Mouse (Mus musculus) cerebellum, adult 2 months (tissue): ENCODE data around the gene Nrtn. TPM values are rescaled to one million over a fixed set of nuclear protein-coding genes. Genes with fewer than 3 reads are reported as not detected.

Source experiments
- DNase-seq, 2 experiments: peaks; one replicate each; pipeline ENCODE4 v3.0.0; 2021
- H3K27ac ChIP-seq: fragments of 200-500 bp; 2 replicates; pipeline ENCODE4 v1.5.1; 2012; ENCODE audit warnings: low read length, control low read depth, inconsistent platforms; ENCODE audit not compliant: insufficient read depth
- H3K27me3 ChIP-seq: fragments of 200-500 bp; 2 replicates; pipeline ENCODE4 v1.6.1; 2012; ENCODE audit warnings: inconsistent platforms, mild to moderate bottlenecking, low read length, moderate library complexity; ENCODE audit not compliant: control insufficient read depth, insufficient read depth
- H3K4me1 ChIP-seq: fragments of 200-500 bp; 2 replicates; pipeline ENCODE4 v1.6.1; 2011; ENCODE audit warnings: low read length; ENCODE audit not compliant: control insufficient read depth, insufficient read depth
- H3K4me3 ChIP-seq: fragments of 200-500 bp; replicated peaks from 2 replicates; pipeline ENCODE3; 2011; ENCODE audit warnings: mild to moderate bottlenecking, low read depth, low read length, control low read depth; ENCODE audit not compliant: insufficient read depth
- CTCF ChIP-seq: fragments of 200-500 bp; IDR thresholded peaks from 2 replicates; pipeline ENCODE4 v1.5.1; 2011; ENCODE audit warnings: low read depth, mild to moderate bottlenecking, control low read depth, low read length, moderate library complexity, borderline replicate concordance; ENCODE audit not compliant: insufficient read depth
- POLR2A ChIP-seq: fragments of 200-500 bp; IDR thresholded peaks from 2 replicates; pipeline ENCODE4 v1.6.1; 2011; ENCODE audit warnings: low read length, control low read depth, borderline replicate concordance; ENCODE audit not compliant: insufficient read depth
- WGBS: fragments of 180-500 bp; shearing (Covaris S2); methylation state at CpG from one replicate; pipeline ENCODE4 v1.1.7; 2018; 5-methylcytosine and 5-hydroxymethylcytosine counted together
- polyA plus RNA-seq: library from polyadenylated mRNA; depleted of rRNA; stranded (reverse); fragments of >200 nt; gene quantifications from 2 replicates; pipeline ENCODE4 v1.2.3, GENCODE M21; 2012

The Nrtn gene
- polyA plus RNA-seq, 1 experiment = 9.3 TPM

GRCm38 (mm10) chr17:56740118-56740787 is 17.1 kb downstream of the Nrtn start:
- H3K27ac ChIP-seq = no peak overlapping the region
- TF ChIP-seq CTCF (no peak), POLR2A (no peak)
- DNase-seq = no peak
- no peak overlapping the region for H3K4me3 ChIP-seq
- no peaks in the 10 kb centered on the region; the same call in 1 of the 2 replicates for H3K27me3 ChIP-seq
- WGBS = 48% methylated on average over 17 of the region's 17 CpGs
- no peaks in the 10 kb centered on the region for H3K4me1 ChIP-seq

GRCm38 (mm10) chr17:56738221-56738620 is 19.1 kb downstream of the Nrtn start:
- TF ChIP-seq POLR2A (no peak), CTCF (no peak)
- no peak for DNase-seq
- Histone ChIP-seq H3K4me1 (no peaks in the 10 kb centered on the region), H3K27ac (no peak overlapping the region), H3K4me3 (no peak overlapping the region), H3K27me3 (no peaks in the 10 kb centered on the region)
- WGBS = 62% methylated on average over 10 of the region's 10 CpGs

GRCm38 (mm10) chr17:56736534-56736933 is 20.8 kb downstream of the Nrtn start:
- Histone ChIP-seq H3K27ac (no peak overlapping the region), H3K4me1 (no peaks in the 10 kb centered on the region), H3K4me3 (no peak overlapping the region), H3K27me3 (no peaks in the 10 kb centered on the region)
- DNase-seq = no peak
- WGBS = 43% methylated on average over 8 of the region's 8 CpGs
- TF ChIP-seq CTCF (peak; percentile 24; the same call in 1 of the 2 replicates), POLR2A (no peak)

- no peak for TF ChIP-seq POLR2A
- TF ChIP-seq CTCF = no peak
- 18% methylated on average over 2 of the region's 2 CpGs for WGBS
- no peak for DNase-seq
Observed at GRCm38 (mm10) chr17:56729656-56730055, 27.7 kb downstream of the Nrtn start.

GRCm38 (mm10) chr17:56729151-56729550 is 28.2 kb downstream of the Nrtn start:
- Histone ChIP-seq H3K27ac (no peak overlapping the region), H3K27me3 (no peaks in the 10 kb centered on the region), H3K4me3 (no peak overlapping the region), H3K4me1 (peaks cover 16% of the 10 kb centered on the region)
- TF ChIP-seq CTCF (no peak), POLR2A (no peak)
- WGBS = 18% methylated on average over 6 of the region's 6 CpGs
- DNase-seq = peak; percentile 65 to 71

More at GRCm38 (mm10) chr17:56729656-56730055, 27.7 kb downstream of the Nrtn start:
- Histone ChIP-seq H3K27me3 (no peaks in the 10 kb centered on the region), H3K27ac (no peak overlapping the region), H3K4me1 (peaks cover 16% of the 10 kb centered on the region), H3K4me3 (no peak overlapping the region)

- Histone ChIP-seq H3K4me1 (peaks cover 16% of the 10 kb centered on the region), H3K27me3 (no peaks in the 10 kb centered on the region), H3K27ac (no peak overlapping the region), H3K4me3 (no peak overlapping the region)
- TF ChIP-seq POLR2A = no peak
- TF ChIP-seq CTCF = no peak
- DNase-seq = no peak
- WGBS = 36% methylated on average over 12 of the region's 12 CpGs
Observed at GRCm38 (mm10) chr17:56728117-56728516, 29.2 kb downstream of the Nrtn start.

- TF ChIP-seq POLR2A (no peak), CTCF (no peak)
- Histone ChIP-seq H3K27ac (no peak overlapping the region), H3K4me1 (peaks cover 16% of the 10 kb centered on the region), H3K4me3 (no peak overlapping the region), H3K27me3 (no peaks in the 10 kb centered on the region)
- DNase-seq = no peak
- WGBS = 28% methylated on average over 12 of the region's 12 CpGs
Observed at GRCm38 (mm10) chr17:56727659-56728058, 29.7 kb downstream of the Nrtn start.

- TF ChIP-seq POLR2A (no peak), CTCF (no peak)
- no peak for DNase-seq
- 20% methylated on average over 7 of the region's 7 CpGs for WGBS
- no peak overlapping the region for H3K27ac ChIP-seq
- H3K27me3 ChIP-seq = no peaks in the 10 kb centered on the region
- peaks cover 16% of the 10 kb centered on the region for H3K4me1 ChIP-seq
- H3K4me3 ChIP-seq = no peak overlapping the region
Observed at GRCm38 (mm10) chr17:56727029-56727649, 30.2 kb downstream of the Nrtn start.
